Mouse (Mus musculus) stomach, embryonic 14.5 days (tissue): ENCODE results near the gene Slc9a3r1. TPM values are rescaled to one million over a fixed set of nuclear protein-coding genes. Genes with fewer than 3 reads are reported as not detected.

Experiments
- ATAC-seq: fragments of 200-750 bp; cut with Nextera tagmentation; 2 replicates; pipeline ENCODE4 v1.8.0; 2017; ENCODE audit warnings: low read depth, moderate TSS enrichment; ENCODE audit not compliant: insufficient number of reproducible peaks, insufficient read depth, low FRiP score
- H3K27ac ChIP-seq: fragments of 300-500 bp; sonication (generic); 2 replicates; pipeline ENCODE4 v1.5.1; 2014; ENCODE audit warnings: mild to moderate bottlenecking, low read length, moderate library complexity, mixed read lengths
- H3K27me3 ChIP-seq: fragments of 300-500 bp; sonication (generic); 2 replicates; pipeline ENCODE4 v1.6.1; 2014; ENCODE audit warnings: low read length, control low read depth, mixed read lengths; ENCODE audit not compliant: control insufficient read depth, insufficient read depth
- H3K36me3 ChIP-seq: fragments of 300-500 bp; sonication (generic); 2 replicates; pipeline ENCODE4 v1.6.1; 2014; ENCODE audit warnings: mild to moderate bottlenecking, control low read depth, low read length, moderate library complexity, mixed read lengths; ENCODE audit not compliant: control insufficient read depth, insufficient read depth
- H3K4me1 ChIP-seq: fragments of 300-500 bp; sonication (generic); 2 replicates; pipeline ENCODE4 v1.6.1; 2014; ENCODE audit warnings: low read length, control low read depth, mixed read lengths; ENCODE audit not compliant: control insufficient read depth, insufficient read depth
- H3K4me2 ChIP-seq: fragments of 300-500 bp; sonication (generic); replicated peaks from 2 replicates; pipeline ENCODE4 v1.6.1; 2014; ENCODE audit warnings: low read depth, low read length, control low read depth
- H3K4me3 ChIP-seq: fragments of 300-500 bp; sonication (generic); 2 replicates; pipeline ENCODE4 v1.5.1; 2014; ENCODE audit warnings: low read depth, low read length, control low read depth
- H3K9ac ChIP-seq: fragments of 300-500 bp; sonication (generic); replicated peaks from 2 replicates; pipeline ENCODE4 v1.6.1; 2014; ENCODE audit warnings: low read depth, mild to moderate bottlenecking, control low read depth, low read length, moderate library complexity, mixed read lengths
- H3K9me3 ChIP-seq: fragments of 300-500 bp; sonication (generic); 2 replicates; pipeline ENCODE4 v1.6.1; 2016; ENCODE audit warnings: low read depth, low read length, control low read depth; ENCODE audit not compliant: control insufficient read depth
- WGBS: fragments of 180-500 bp; shearing (Covaris S2); extraction: QIAGEN DNeasy Blood & Tissue Kit; methylation state at CpG from one replicate; pipeline ENCODE4 v1.1.7; 2014; 5-methylcytosine and 5-hydroxymethylcytosine counted together
- polyA plus RNA-seq: library from polyadenylated mRNA; unstranded; fragments of >200 nt; fragmentation: Nextera tagmentation; extraction: Ambion mirVana; gene quantifications from 2 replicates; pipeline ENCODE4 v1.2.1, GENCODE M21; 2014

Slc9a3r1 gene
- polyA plus RNA-seq, 1 experiment from 2014 or later: 105 TPM

DNA sequence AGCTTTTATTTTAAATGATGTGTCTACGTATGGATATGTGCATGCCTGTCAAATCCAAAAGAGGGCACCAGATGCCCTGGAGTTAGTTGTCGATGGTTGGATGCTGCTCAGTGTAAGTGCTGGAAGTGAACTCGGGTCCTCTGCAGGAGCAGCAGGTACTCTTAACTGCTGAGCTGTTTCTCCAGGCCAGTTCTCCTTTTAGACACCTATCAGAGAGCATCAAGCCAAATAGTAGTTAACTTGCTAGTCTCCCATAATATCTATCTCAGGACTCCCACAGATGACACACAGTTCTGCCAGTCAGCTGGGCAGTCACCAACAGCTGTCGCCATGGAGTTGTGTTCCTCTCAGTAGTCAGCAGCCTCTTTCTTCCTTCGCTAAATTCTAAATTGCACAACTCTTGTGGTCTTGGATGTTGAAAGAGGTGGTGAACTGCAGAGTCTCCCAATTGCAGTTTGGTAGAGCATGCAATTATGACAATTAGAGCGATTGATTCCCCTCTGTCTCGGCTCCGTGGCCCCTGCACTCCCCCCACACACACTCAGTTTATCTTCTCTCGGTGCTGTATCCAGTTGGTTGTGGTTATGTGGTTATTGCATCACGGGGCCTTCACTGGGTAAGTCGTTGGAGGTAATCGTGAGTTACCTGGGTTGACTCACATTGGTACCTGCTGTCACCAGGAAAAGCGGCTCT is 25.5 kb downstream of the Slc9a3r1 start:
- Histone ChIP-seq H3K4me3 (no peak overlapping the region), H3K27me3 (no peaks in the 10 kb centered on the region), H3K27ac (no peak overlapping the region), H3K4me1 (peaks cover 12% of the 10 kb centered on the region), H3K9ac (no peak overlapping the region), H3K36me3 (no peaks in the 10 kb centered on the region), H3K9me3 (no peaks in the 10 kb centered on the region), H3K4me2 (peak overlapping the region; percentile 61; the same call in 1 of the 2 replicates)
- no peak for ATAC-seq
- 84% methylated on average over 13 of the region's 13 CpGs for WGBS

DNA sequence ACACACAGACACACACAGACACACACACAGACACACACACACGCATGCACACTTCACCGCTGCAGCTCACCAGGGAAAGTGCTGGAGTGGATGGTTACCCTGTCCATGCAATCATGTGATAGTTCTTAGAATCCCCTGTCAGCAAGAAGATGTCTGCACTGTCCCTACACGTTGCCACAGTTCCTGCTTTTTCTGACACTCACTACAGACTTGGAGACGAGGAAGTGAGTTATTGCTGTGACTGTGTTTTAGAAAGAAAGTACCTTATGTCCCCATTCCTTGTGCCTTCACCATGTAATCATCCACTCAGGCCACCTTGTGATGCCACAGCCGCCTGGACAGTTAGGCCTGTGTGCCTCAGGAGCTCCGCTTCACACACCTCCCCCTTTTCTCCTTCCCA is 26.2 kb downstream of the Slc9a3r1 start:
- Histone ChIP-seq H3K9me3 (no peaks in the 10 kb centered on the region), H3K4me1 (peaks cover 12% of the 10 kb centered on the region), H3K4me2 (no peak overlapping the region), H3K27ac (no peak overlapping the region), H3K9ac (no peak overlapping the region), H3K4me3 (no peak overlapping the region), H3K27me3 (no peaks in the 10 kb centered on the region), H3K36me3 (no peaks in the 10 kb centered on the region)
- WGBS: 87% methylated on average over 6 of the region's 6 CpGs
- ATAC-seq: no peak

DNA sequence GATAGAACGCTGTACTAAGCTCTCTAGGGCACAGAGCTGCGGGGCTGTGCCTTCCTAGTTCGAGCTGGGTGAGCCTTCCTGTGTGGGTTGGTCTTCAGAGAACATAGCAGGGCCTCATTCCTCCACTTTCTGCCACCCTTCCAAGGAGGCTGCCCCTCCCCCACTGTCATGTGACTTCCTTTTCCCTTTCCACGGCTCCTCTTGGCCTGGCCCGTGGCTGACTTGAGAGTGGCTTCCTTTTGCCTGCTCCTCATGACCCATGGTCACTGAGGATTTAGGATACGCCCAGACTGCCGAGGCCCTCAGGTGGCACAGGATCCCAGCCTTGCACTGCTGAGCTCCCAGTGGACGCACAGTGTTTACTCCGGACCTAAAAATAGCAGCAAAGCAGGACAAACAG is 29.0 kb downstream of the Slc9a3r1 start:
- WGBS: 51% methylated on average over 9 of the region's 9 CpGs
- no peak overlapping the region for H3K4me2 ChIP-seq
- ATAC-seq: no peak

DNA sequence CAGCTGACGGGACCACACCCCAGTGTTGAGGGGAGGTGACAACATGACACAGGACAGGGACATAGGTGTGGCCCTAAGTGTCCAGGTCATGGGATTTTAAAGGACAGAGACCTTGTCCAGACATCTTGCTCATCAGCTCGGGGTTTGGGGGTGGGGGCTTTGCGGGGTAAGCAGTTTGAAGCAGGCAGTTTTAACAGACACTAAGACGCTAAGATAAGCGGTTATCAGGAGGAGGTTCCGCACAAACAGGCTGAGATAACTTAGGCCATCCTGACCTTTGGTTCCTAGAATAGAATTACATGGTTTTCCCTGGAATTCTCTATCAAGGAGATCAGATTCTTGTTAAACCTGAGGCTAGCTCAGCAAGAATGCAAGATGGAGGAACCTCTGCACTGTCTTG is 31.6 kb downstream of the Slc9a3r1 start:
- H3K27ac ChIP-seq: no peak overlapping the region
- H3K9ac ChIP-seq: no peak overlapping the region
- H3K9me3 ChIP-seq: no peaks in the 10 kb centered on the region
- H3K36me3 ChIP-seq: no peaks in the 10 kb centered on the region
- H3K4me1 ChIP-seq: no peaks in the 10 kb centered on the region
- ATAC-seq: no peak
- H3K4me2 ChIP-seq: no peak overlapping the region
- 79% methylated on average over 6 of the region's 6 CpGs for WGBS
- no peak overlapping the region for H3K4me3 ChIP-seq
- H3K27me3 ChIP-seq: no peaks in the 10 kb centered on the region

More for the DNA sequence above, 29.0 kb downstream of the Slc9a3r1 start:
- Histone ChIP-seq H3K36me3 (no peaks in the 10 kb centered on the region), H3K9me3 (no peaks in the 10 kb centered on the region), H3K27ac (no peak overlapping the region), H3K4me3 (no peak overlapping the region), H3K4me1 (peaks cover 5% of the 10 kb centered on the region), H3K9ac (no peak overlapping the region), H3K27me3 (no peaks in the 10 kb centered on the region)

DNA sequence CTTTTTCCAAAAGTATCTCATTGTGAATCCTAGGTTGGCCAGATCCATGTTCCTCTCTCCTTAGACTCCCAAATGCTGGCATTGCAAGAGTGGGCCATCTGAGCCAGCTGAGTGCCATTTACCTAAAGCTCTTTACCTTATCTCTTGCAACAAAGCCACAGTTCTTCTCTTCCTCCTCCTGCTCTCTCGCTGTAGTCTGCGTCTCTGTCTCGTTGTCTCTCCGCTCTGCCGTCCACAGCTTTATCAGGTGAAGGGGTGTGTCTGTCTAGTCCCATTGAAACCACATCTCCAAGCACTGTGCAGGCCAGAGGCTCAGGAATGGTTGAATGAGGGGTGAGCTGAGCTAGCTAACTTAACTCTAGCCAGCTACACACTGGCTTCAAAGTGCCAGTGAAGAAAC is 32.8 kb downstream of the Slc9a3r1 start:
- WGBS: 80% methylated on average over 5 of the region's 5 CpGs
- no peaks in the 10 kb centered on the region for H3K27me3 ChIP-seq
- ATAC-seq: no peak
- H3K9me3 ChIP-seq: no peaks in the 10 kb centered on the region
- H3K36me3 ChIP-seq: no peaks in the 10 kb centered on the region
- H3K4me2 ChIP-seq: no peak overlapping the region
- no peak overlapping the region for H3K9ac ChIP-seq
- no peaks in the 10 kb centered on the region for H3K4me1 ChIP-seq
- H3K4me3 ChIP-seq: no peak overlapping the region
- no peak overlapping the region for H3K27ac ChIP-seq

DNA sequence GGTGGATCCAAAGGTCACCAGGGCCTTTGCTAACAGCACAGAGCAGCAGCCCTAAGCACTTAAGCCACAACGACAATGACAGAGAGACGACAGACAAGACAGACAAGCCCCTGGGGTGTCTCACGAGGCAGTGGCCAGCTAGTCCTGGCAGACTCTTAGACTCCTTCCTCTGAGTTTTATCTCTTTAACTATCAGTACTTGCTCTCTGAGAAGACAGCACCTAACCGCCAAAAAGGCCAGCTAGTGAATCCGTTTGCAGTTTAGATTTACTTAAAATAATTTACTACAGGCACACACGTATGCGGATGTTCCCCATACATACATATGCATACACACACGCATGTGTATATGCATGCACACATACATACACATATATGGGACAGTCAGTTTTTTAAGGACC is 34.4 kb downstream of the Slc9a3r1 start:
- Histone ChIP-seq H3K9ac (no peak overlapping the region), H3K36me3 (no peaks in the 10 kb centered on the region), H3K4me3 (no peak overlapping the region), H3K27ac (no peak overlapping the region), H3K4me1 (no peaks in the 10 kb centered on the region), H3K27me3 (no peaks in the 10 kb centered on the region), H3K9me3 (no peaks in the 10 kb centered on the region), H3K4me2 (no peak overlapping the region)
- 76% methylated on average over 8 of the region's 8 CpGs for WGBS
- no peak for ATAC-seq

DNA sequence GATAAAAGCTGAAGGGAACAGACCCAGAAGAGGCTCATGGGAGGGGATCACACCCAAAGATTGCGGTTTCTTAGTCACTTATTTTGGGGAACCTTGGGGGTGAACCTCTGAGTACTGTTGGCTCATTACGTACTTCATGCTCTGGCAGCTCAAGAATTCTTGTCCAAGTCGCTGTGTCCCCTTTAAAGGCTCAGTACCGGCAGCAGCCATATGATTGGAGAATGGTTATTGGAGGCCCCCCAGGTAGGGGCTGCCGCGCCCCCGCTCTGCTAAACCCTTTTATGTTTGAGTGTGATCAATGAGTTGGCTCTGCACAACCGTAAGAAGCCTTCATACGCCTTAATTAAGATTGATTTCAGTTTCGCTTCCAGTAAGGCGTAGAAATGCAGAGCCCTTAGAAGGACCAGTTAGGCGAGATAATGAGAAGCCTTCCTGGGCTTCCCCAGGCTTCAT is 35.8 kb downstream of the Slc9a3r1 start:
- ATAC-seq: no peak
- Histone ChIP-seq H3K4me3 (no peak overlapping the region), H3K9me3 (no peaks in the 10 kb centered on the region), H3K9ac (no peak overlapping the region), H3K4me2 (no peak overlapping the region), H3K4me1 (no peaks in the 10 kb centered on the region), H3K27ac (no peak overlapping the region), H3K36me3 (no peaks in the 10 kb centered on the region), H3K27me3 (no peaks in the 10 kb centered on the region)
- 37% methylated on average over 12 of the region's 12 CpGs for whole genome bisulfite sequencing

DNA sequence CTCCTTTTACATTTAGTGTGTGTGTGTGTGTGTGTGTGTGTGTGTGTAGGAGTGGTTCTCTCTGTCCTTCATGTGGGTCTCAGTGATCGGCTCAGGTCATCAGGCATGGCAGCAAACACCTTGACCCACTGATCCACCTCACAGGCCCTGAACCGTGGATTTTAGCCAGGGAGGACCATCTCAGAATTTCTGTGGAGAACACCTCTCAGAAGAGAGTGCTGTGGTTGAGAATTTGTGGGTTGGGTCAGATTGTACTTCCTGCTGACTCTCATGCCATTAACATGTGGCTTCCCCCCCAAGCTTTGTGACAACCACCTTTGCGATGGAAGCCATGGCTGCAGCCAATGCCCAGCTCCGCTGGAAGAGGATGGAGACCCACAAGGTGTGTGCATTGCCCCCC is 37.4 kb downstream of the Slc9a3r1 start:
- no peak for ATAC-seq
- Histone ChIP-seq H3K4me2 (no peak overlapping the region), H3K27me3 (no peaks in the 10 kb centered on the region), H3K36me3 (no peaks in the 10 kb centered on the region), H3K4me1 (no peaks in the 10 kb centered on the region), H3K4me3 (no peak overlapping the region), H3K9ac (no peak overlapping the region), H3K27ac (no peak overlapping the region), H3K9me3 (no peaks in the 10 kb centered on the region)
- WGBS: 88% methylated on average over 4 of the region's 4 CpGs

DNA sequence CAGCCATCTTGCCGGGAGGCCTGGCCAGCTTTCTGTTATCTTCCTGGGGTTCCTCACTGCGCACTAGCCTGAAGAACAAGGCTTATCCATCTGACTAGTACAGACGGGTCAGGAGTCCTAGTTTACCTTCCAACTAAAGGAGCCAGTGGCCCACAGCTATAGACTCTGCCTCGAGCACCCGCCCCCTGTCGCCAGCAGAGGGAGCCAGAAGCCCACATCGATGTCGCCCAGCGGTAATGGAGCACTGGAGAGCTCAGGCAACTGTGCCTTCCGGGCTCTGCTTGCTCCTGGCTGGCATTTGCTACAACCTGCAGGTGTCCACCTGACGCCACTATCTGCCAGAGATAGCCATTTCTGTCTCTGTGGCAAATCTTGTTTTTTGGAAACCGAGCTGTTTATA is 39.2 kb downstream of the Slc9a3r1 start:
- H3K4me2 ChIP-seq: no peak overlapping the region
- H3K27ac ChIP-seq: no peak overlapping the region
- peak; percentile 68; the same call in 1 of the 2 replicates for ATAC-seq
- H3K36me3 ChIP-seq: no peaks in the 10 kb centered on the region
- no peaks in the 10 kb centered on the region for H3K4me1 ChIP-seq
- no peak overlapping the region for H3K9ac ChIP-seq
- H3K27me3 ChIP-seq: no peaks in the 10 kb centered on the region
- WGBS: 13% methylated on average over 12 of the region's 12 CpGs
- H3K4me3 ChIP-seq: no peak overlapping the region
- H3K9me3 ChIP-seq: no peaks in the 10 kb centered on the region
